Mouse (Mus musculus) cerebellum, adult 2 months (tissue): ENCODE measurements around the gene Ints7.

Experiments
- CTCF ChIP-seq: fragments of 200-500 bp; IDR thresholded peaks from 2 replicates; pipeline ENCODE4 v1.5.1; 2011; ENCODE audit warnings: low read depth, mild to moderate bottlenecking, control low read depth, low read length, moderate library complexity, borderline replicate concordance; ENCODE audit not compliant: insufficient read depth
- POLR2A ChIP-seq: fragments of 200-500 bp; IDR thresholded peaks from 2 replicates; pipeline ENCODE4 v1.6.1; 2011; ENCODE audit warnings: low read length, control low read depth, borderline replicate concordance; ENCODE audit not compliant: insufficient read depth

GRCm38 (mm10) chr1:191629170-191629636 lies 53.8 kb downstream of the Ints7 start:
- TF ChIP-seq CTCF (no peak), POLR2A (no peak)
